Mouse (Mus musculus): ENCODE data around the gene Pnp2. TPM values are rescaled to one million over a fixed set of nuclear protein-coding genes. Genes with fewer than 3 reads are reported as not detected.
"Not testable (repeated sequence)": the region's sequence is repeated elsewhere in the genome, so short reads cannot be mapped to it uniquely, and the experiment has no call there.

Gene Pnp2
- total RNA-seq, 2 experiments from 2014 or later, result 0.83 to 1.1 TPM

GRCm38 (mm10) chr14:50969558-50970544 lies 14.1 kb downstream of the Pnp2 start:
- peak overlapping the region; percentile 83 for H3K27ac ChIP-seq
- DNase-seq (ENCODE audit: low spot score in 2 of 2), result peak; percentile 54 to 78
- TF ChIP-seq CTCF (conservative IDR thresholded peaks at IDR 0.05), result no peak
- H3K4me3 ChIP-seq, result no peak overlapping the region

GRCm38 (mm10) chr14:50970822-50971221 lies 15.0 kb downstream of the Pnp2 start:
- no peak for DNase-seq (ENCODE audit: low spot score in 2 of 2)
- Histone ChIP-seq H3K27ac (peak overlapping the region; percentile 83), H3K4me3 (no peak overlapping the region)
- no peak for TF ChIP-seq CTCF (conservative IDR thresholded peaks at IDR 0.05)

GRCm38 (mm10) chr14:50973054-50973453 lies 17.3 kb downstream of the Pnp2 start:
- not testable (repeated sequence) for DNase-seq (ENCODE audit: low spot score in 2 of 2); H3K27ac ChIP-seq; H3K4me3 ChIP-seq

GRCm38 (mm10) chr14:50973700-50974099 lies 17.9 kb downstream of the Pnp2 start:
- no peak for DNase-seq (ENCODE audit: low spot score in 2 of 2)
- Histone ChIP-seq H3K4me3 (no peak overlapping the region), H3K27ac (no peak overlapping the region)
- no peak for TF ChIP-seq CTCF (conservative IDR thresholded peaks at IDR 0.05)

- no peak overlapping the region for H3K4me3 ChIP-seq
- DNase-seq (ENCODE audit: low spot score in 2 of 2), result no peak
- no peak overlapping the region for H3K27ac ChIP-seq
- TF ChIP-seq CTCF (conservative IDR thresholded peaks at IDR 0.05), result no peak
Observed at GRCm38 (mm10) chr14:50975001-50975400, 19.2 kb downstream of the Pnp2 start.

- peak overlapping the region; percentile 36; the same call in 1 of the 2 replicates for H3K27ac ChIP-seq
- DNase-seq (ENCODE audit: low spot score in 2 of 2), result no peak
- peak; percentile 49 for TF ChIP-seq CTCF (conservative IDR thresholded peaks at IDR 0.05)
- no peak overlapping the region for H3K4me3 ChIP-seq
Observed at GRCm38 (mm10) chr14:50976674-50977073, 20.9 kb downstream of the Pnp2 start.

- not testable (repeated sequence) for H3K4me3 ChIP-seq; H3K27ac ChIP-seq; DNase-seq (ENCODE audit: low spot score in 2 of 2)
Observed at GRCm38 (mm10) chr14:50978451-50978850, 22.7 kb downstream of the Pnp2 start.

GRCm38 (mm10) chr14:50979631-50980030 lies 23.8 kb downstream of the Pnp2 start:
- TF ChIP-seq CTCF (conservative IDR thresholded peaks at IDR 0.05), result no peak
- Histone ChIP-seq H3K4me3 (no peak overlapping the region), H3K27ac (no peak overlapping the region)
- no peak for DNase-seq (ENCODE audit: low spot score in 2 of 2)

GRCm38 (mm10) chr14:50981207-50981606 lies 25.4 kb downstream of the Pnp2 start:
- H3K27ac ChIP-seq, result no peak overlapping the region
- no peak for DNase-seq (ENCODE audit: low spot score in 2 of 2)
- H3K4me3 ChIP-seq, result no peak overlapping the region
- TF ChIP-seq CTCF (conservative IDR thresholded peaks at IDR 0.05), result no peak

- H3K4me3 ChIP-seq, result no peak overlapping the region
Observed at GRCm38 (mm10) chr14:50981837-50982236, 26.0 kb downstream of the Pnp2 start.

GRCm38 (mm10) chr14:50987668-50988067 lies 31.9 kb downstream of the Pnp2 start:
- no peak overlapping the region for H3K27ac ChIP-seq
- DNase-seq (ENCODE audit: low spot score in 2 of 2), result no peak
- no peak for TF ChIP-seq CTCF (conservative IDR thresholded peaks at IDR 0.05)
- H3K4me3 ChIP-seq, result no peak overlapping the region

More at GRCm38 (mm10) chr14:50981837-50982236, 26.0 kb downstream of the Pnp2 start:
- no peak for DNase-seq (ENCODE audit: low spot score in 2 of 2)
- no peak for TF ChIP-seq CTCF (conservative IDR thresholded peaks at IDR 0.05)
- H3K27ac ChIP-seq, result no peak overlapping the region

- no peak overlapping the region for H3K4me3 ChIP-seq
- no peak for DNase-seq (ENCODE audit: low spot score in 2 of 2)
- H3K27ac ChIP-seq, result no peak overlapping the region
- TF ChIP-seq CTCF (conservative IDR thresholded peaks at IDR 0.05), result no peak
Observed at GRCm38 (mm10) chr14:50991037-50991436, 35.2 kb downstream of the Pnp2 start.

GRCm38 (mm10) chr14:50997088-50997487 lies 41.3 kb downstream of the Pnp2 start:
- Histone ChIP-seq H3K27ac (peak overlapping the region; percentile 75), H3K4me3 (no peak overlapping the region)
- TF ChIP-seq CTCF (conservative IDR thresholded peaks at IDR 0.05), result no peak
- no peak for DNase-seq (ENCODE audit: low spot score in 2 of 2)

Data from layer of hippocampus, adult 2 months (tissue).